ENCODE assay signal across 8 mouse cellular contexts in genomic region chr19:36836035-36836434, GRCm38 (mm10). TPM values are rescaled to one million over a fixed set of nuclear protein-coding genes. Genes with fewer than 3 reads are reported as not detected.
DNase-seq lines count a peak whose midpoint lies in the region; ATAC-seq and TF ChIP-seq lines count a peak whose summit lies in the region.

No protein-coding gene starts in this region.

- peaks cover 19% of the 10 kb centered on the region for H3K36me3 ChIP-seq in megakaryocyte, embryonic 14.5 days (replicated peaks; ENCODE audit: low read length)
- peaks cover 4% of the 10 kb centered on the region for H3K36me3 ChIP-seq in limb, embryonic 11.5 days (ENCODE audit: control insufficient read depth, insufficient read depth, low read length)
- peaks cover 5% of the 10 kb centered on the region for H3K36me3 ChIP-seq in stomach, embryonic 14.5 days (ENCODE audit: control insufficient read depth, insufficient read depth, low read length)

- H3K4me3 ChIP-seq in cerebellum, adult 2 months (replicated peaks; ENCODE audit: insufficient read depth, low read depth, low read length): peak overlapping the region; percentile 15
- peak overlapping the region; percentile 85 for H3K4me3 ChIP-seq in megakaryocyte, embryonic 14.5 days (replicated peaks)
- peak overlapping the region; percentile 93 for H3K4me3 ChIP-seq in limb, embryonic 11.5 days (ENCODE audit: low read depth, low read length)
- peak overlapping the region; percentile 57 for H3K4me3 ChIP-seq in stomach, embryonic 14.5 days (ENCODE audit: low read depth, low read length)

- peaks cover 8% of the 10 kb centered on the region; the same call in 1 of the 2 replicates for H3K4me1 ChIP-seq in cerebellum, adult 2 months (ENCODE audit: control insufficient read depth, insufficient read depth, low read length)
- H3K4me1 ChIP-seq in megakaryocyte, embryonic 14.5 days: peaks cover 34% of the 10 kb centered on the region
- peaks cover 6% of the 10 kb centered on the region for H3K4me1 ChIP-seq in limb, embryonic 11.5 days (ENCODE audit: control insufficient read depth, insufficient read depth, low read length)
- peaks cover 5% of the 10 kb centered on the region for H3K4me1 ChIP-seq in stomach, embryonic 14.5 days (ENCODE audit: control insufficient read depth, insufficient read depth, low read length)

- ATAC-seq in megakaryocyte, adult 5-6 weeks (ENCODE audit: poor library complexity, severe bottlenecking): no peak
- ATAC-seq in limb, embryonic 11.5 days (ENCODE audit: insufficient number of reproducible peaks, low FRiP score, low TSS enrichment, low read depth): no peak
- no peak for ATAC-seq in stomach, embryonic 14.5 days (ENCODE audit: insufficient number of reproducible peaks, insufficient read depth, low FRiP score, low read depth)
- ATAC-seq in erythroid progenitor cell, adult 5-6 weeks (replicated peaks; ENCODE audit: low FRiP score, poor library complexity, severe bottlenecking): no peak

- no peak for DNase-seq in cerebellum, adult 2 months
- DNase-seq in cerebellum, adult 9-11 months: no peak
- no peak for DNase-seq in limb, embryonic 11.5 days (ENCODE audit: low spot score)
- DNase-seq in thymus, postnatal 14 days: no peak

- peak overlapping the region; percentile 45; the same call in 1 of the 2 replicates for H3K4me2 ChIP-seq in limb, embryonic 11.5 days (ENCODE audit: low read depth, severe bottlenecking)
- peak overlapping the region; percentile 85 for H3K4me2 ChIP-seq in stomach, embryonic 14.5 days (replicated peaks; ENCODE audit: low read depth, low read length)

- 40% methylated on average over 4 of the region's 4 CpGs for WGBS in cerebellum, adult 2 months
- 54% methylated on average over 4 of the region's 4 CpGs for WGBS in limb, embryonic 11.5 days
- WGBS in stomach, embryonic 14.5 days: 34% methylated on average over 4 of the region's 4 CpGs

- TF ChIP-seq POLR2A in cerebellum, adult 2 months (IDR thresholded peaks at IDR 0.05; ENCODE audit: borderline replicate concordance, insufficient read depth, low read length): no peak

- no peak overlapping the region for H3K9ac ChIP-seq in limb, embryonic 11.5 days (ENCODE audit: low read length)
- H3K9ac ChIP-seq in stomach, embryonic 14.5 days (replicated peaks; ENCODE audit: low read depth, low read length): peak overlapping the region; percentile 18; the same call in 1 of the 2 replicates

- no peak overlapping the region for H3K27ac ChIP-seq in cerebellum, adult 2 months (ENCODE audit: insufficient read depth, low read length)
- H3K27ac ChIP-seq in limb, embryonic 11.5 days (replicated peaks; ENCODE audit: low read depth, low read length): no peak overlapping the region
- no peak overlapping the region for H3K27ac ChIP-seq in stomach, embryonic 14.5 days (ENCODE audit: low read length)

- TF ChIP-seq CTCF in cerebellum, adult 2 months (IDR thresholded peaks at IDR 0.05; ENCODE audit: borderline replicate concordance, insufficient read depth, low read depth, low read length): no peak

- H3K27me3 ChIP-seq in cerebellum, adult 2 months (ENCODE audit: control insufficient read depth, insufficient read depth, low read length): no peaks in the 10 kb centered on the region
- no peaks in the 10 kb centered on the region for H3K27me3 ChIP-seq in megakaryocyte, embryonic 14.5 days (replicated peaks)
- no peaks in the 10 kb centered on the region for H3K27me3 ChIP-seq in limb, embryonic 11.5 days (ENCODE audit: control insufficient read depth, insufficient read depth, low read length)
- no peaks in the 10 kb centered on the region for H3K27me3 ChIP-seq in stomach, embryonic 14.5 days (ENCODE audit: control insufficient read depth, insufficient read depth, low read length)

- no peaks in the 10 kb centered on the region for H3K9me3 ChIP-seq in megakaryocyte, embryonic 14.5 days
- H3K9me3 ChIP-seq in limb, embryonic 11.5 days (ENCODE audit: control insufficient read depth, low read length): no peaks in the 10 kb centered on the region
- no peaks in the 10 kb centered on the region for H3K9me3 ChIP-seq in stomach, embryonic 14.5 days (ENCODE audit: control insufficient read depth, low read depth, low read length)

RNA-seq across cellular contexts. Expression of gene Tnks2, which starts 2.0 kb away (rescaled TPM):
- polyA plus RNA-seq in cerebellum, adult 2 months (2012; rRNA removed): 52.8 and 56.7 TPM in 2 replicates
- 1.3 and 1.5 TPM in 2 replicates for polyA plus RNA-seq in megakaryocyte, embryonic 14.5 days (2012; ENCODE audit: insufficient read depth, low replicate concordance)
- total RNA-seq in megakaryocyte, adult 5-6 weeks (2015): 57.7 and 60.9 TPM in 2 replicates
- 78.5 and 88.0 TPM in 2 replicates for total RNA-seq in megakaryocyte, adult 5-6 weeks (2017)
- 80.1 and 86.4 TPM in 2 replicates for polyA plus RNA-seq in limb, embryonic 11.5 days (2014; fragmentation: Nextera tagmentation; extraction: Ambion mirVana)
- 69.1 and 81.3 TPM in 2 replicates for polyA plus RNA-seq in stomach, embryonic 14.5 days (2014; fragmentation: Nextera tagmentation; extraction: Ambion mirVana)
- 27.2 and 41.1 TPM in 2 replicates for total RNA-seq in erythroid progenitor cell, adult 5-6 weeks (2015; ENCODE audit: low replicate concordance)
- total RNA-seq in erythroid progenitor cell, adult 5-6 weeks (2017; ENCODE audit: low replicate concordance): 29.4 and 41.8 TPM in 2 replicates

Comparison
In these comparisons a context has a peak if more than half of its experiments do, and no peak if none do; other contexts are left out.
1. H3K4me3 ChIP-seq: peak in every context shown above with its lines; median percentile 93 in limb, embryonic 11.5 days; 85 in megakaryocyte, embryonic 14.5 days; 57 in stomach, embryonic 14.5 days; 15 in cerebellum, adult 2 months.
2. RNA of gene Tnks2, which starts 2.0 kb away (polyA plus RNA-seq): 80.1 to 86.4 TPM in limb, embryonic 11.5 days, 69.1 to 81.3 TPM in stomach, embryonic 14.5 days and 52.8 to 56.7 TPM in cerebellum, adult 2 months; 1.3 to 1.5 TPM in megakaryocyte, embryonic 14.5 days; every median in the first group is over 10 times any median in the second.